ENCODE assay signal across 8 mouse cellular contexts in the genomic region with DNA sequence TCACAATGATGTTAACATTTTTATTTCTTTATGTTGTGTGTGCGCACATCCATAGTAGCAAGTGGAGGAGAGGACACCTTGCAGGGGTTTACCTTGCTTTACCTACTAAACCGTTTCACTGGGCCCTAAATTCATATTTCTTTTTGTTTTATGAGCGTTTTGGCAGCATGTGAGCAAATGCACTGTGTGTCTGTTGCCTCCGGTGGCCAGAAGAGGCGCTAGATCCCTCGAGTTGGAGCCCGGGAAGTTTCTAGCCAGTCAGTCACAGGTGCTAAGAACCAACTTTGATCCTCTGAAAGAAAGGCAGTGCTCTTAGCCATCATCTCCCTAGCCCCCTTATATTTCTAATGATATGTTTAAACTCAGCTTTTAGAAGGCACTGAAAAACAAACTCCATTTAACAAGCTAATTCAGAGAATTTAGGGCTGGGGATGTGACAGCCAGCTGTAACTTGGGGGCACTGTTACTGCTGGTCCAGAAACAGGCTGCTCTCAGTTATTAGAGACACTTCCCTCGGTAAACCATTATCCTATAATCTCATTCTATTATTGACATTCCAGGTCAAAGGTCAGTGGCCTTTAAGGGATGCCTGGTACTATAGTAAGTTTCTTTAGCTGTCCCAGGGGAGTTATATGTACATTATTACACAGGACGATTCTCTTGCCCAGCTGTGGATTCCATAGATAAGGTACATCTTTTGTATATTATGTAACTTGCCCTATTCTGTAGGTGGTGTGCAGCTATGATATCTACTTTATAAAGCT. TPM values are rescaled to one million over a fixed set of nuclear protein-coding genes. Genes with fewer than 3 reads are reported as not detected.
A peak's percentile ranks its signal among the peaks of the same experiment; 100 is the strongest.
DNase-seq lines count a peak whose midpoint lies in the region; ATAC-seq and TF ChIP-seq lines count a peak whose summit lies in the region.

No protein-coding gene starts in this region.

- H3K9me3 ChIP-seq in forebrain, embryonic 15.5 days: no peaks in the 10 kb centered on the region
- H3K9me3 ChIP-seq in kidney, embryonic 16.5 days (ENCODE audit: low read length): no peaks in the 10 kb centered on the region
- no peaks in the 10 kb centered on the region for H3K9me3 ChIP-seq in stomach, embryonic 15.5 days

- peak; percentile 38 for DNase-seq in gastrocnemius, postnatal 14 days
- no peak for DNase-seq in gastrocnemius, adult 8-10 months (ENCODE audit: low spot score in 2 of 2)
- peak; percentile 42 for DNase-seq in mesoderm, embryonic 11.5 days (ENCODE audit: low read depth, low spot score)
- no peak for DNase-seq in urinary bladder, postnatal 36 days (ENCODE audit: low spot score in 2 of 2)

- peak; percentile 76 for TF ChIP-seq CTCF in bone marrow, adult 2 months (IDR thresholded peaks at IDR 0.05; ENCODE audit: control insufficient read depth, insufficient read depth, low read length)

- H3K4me1 ChIP-seq in bone marrow, adult 2 months (ENCODE audit: control insufficient read depth, insufficient read depth, low read length): peaks cover 3% of the 10 kb centered on the region; the same call in 1 of the 2 replicates
- peaks cover 34% of the 10 kb centered on the region for H3K4me1 ChIP-seq in forebrain, embryonic 15.5 days
- H3K4me1 ChIP-seq in kidney, embryonic 16.5 days (ENCODE audit: insufficient read depth, low read length): peaks cover 21% of the 10 kb centered on the region
- H3K4me1 ChIP-seq in stomach, embryonic 15.5 days: peaks cover 9% of the 10 kb centered on the region; the same call in 1 of the 2 replicates

- peaks cover 12% of the 10 kb centered on the region for H3K36me3 ChIP-seq in forebrain, embryonic 15.5 days
- peaks cover 16% of the 10 kb centered on the region; the same call in 1 of the 2 replicates for H3K36me3 ChIP-seq in kidney, embryonic 16.5 days (ENCODE audit: insufficient read depth, low read length)
- peaks cover 9% of the 10 kb centered on the region; the same call in 1 of the 2 replicates for H3K36me3 ChIP-seq in stomach, embryonic 15.5 days

- intact Hi-C loops in gastrocnemius, postnatal 14 days (cut with DNase I; ENCODE audit: low total_unique reads): no loop called here

- no peak overlapping the region for H3K4me3 ChIP-seq in bone marrow, adult 2 months (replicated peaks; ENCODE audit: control insufficient read depth, low read depth, low read length)
- peak overlapping the region; percentile 97; the same call in 1 of the 2 replicates for H3K4me3 ChIP-seq in forebrain, embryonic 15.5 days
- peak overlapping the region; percentile 84; the same call in 1 of the 2 replicates for H3K4me3 ChIP-seq in kidney, embryonic 16.5 days (ENCODE audit: low read length)
- H3K4me3 ChIP-seq in stomach, embryonic 15.5 days (replicated peaks): no peak overlapping the region

- TF ChIP-seq POLR2A in bone marrow, adult 2 months (IDR thresholded peaks at IDR 0.05; ENCODE audit: borderline replicate concordance, control insufficient read depth, low read depth, low read length): no peak

- no peak overlapping the region for H3K4me2 ChIP-seq in forebrain, embryonic 15.5 days (replicated peaks)
- peak overlapping the region; percentile 51 for H3K4me2 ChIP-seq in kidney, embryonic 16.5 days (replicated peaks; ENCODE audit: low read depth, low read length)
- H3K4me2 ChIP-seq in stomach, embryonic 15.5 days: peak overlapping the region; percentile 42

- WGBS in bone marrow, adult 2 months: 26% methylated on average over 9 of the region's 9 CpGs
- WGBS in forebrain, embryonic 15.5 days: 28% methylated on average over 9 of the region's 9 CpGs
- 33% methylated on average over 9 of the region's 9 CpGs for WGBS in kidney, embryonic 16.5 days
- WGBS in stomach, embryonic 15.5 days: 28% methylated on average over 9 of the region's 9 CpGs

- ATAC-seq in forebrain, embryonic 15.5 days (replicated peaks): no peak
- no peak for ATAC-seq in kidney, embryonic 16.5 days (ENCODE audit: low FRiP score, low TSS enrichment)
- no peak for ATAC-seq in stomach, embryonic 15.5 days (ENCODE audit: insufficient read depth, low FRiP score, low read depth)

- no peaks in the 10 kb centered on the region for H3K27me3 ChIP-seq in forebrain, embryonic 15.5 days
- H3K27me3 ChIP-seq in kidney, embryonic 16.5 days (ENCODE audit: insufficient read depth, low read length): no peaks in the 10 kb centered on the region
- H3K27me3 ChIP-seq in stomach, embryonic 15.5 days (replicated peaks): no peaks in the 10 kb centered on the region

- no peak overlapping the region for H3K9ac ChIP-seq in forebrain, embryonic 15.5 days (replicated peaks)
- H3K9ac ChIP-seq in kidney, embryonic 16.5 days (replicated peaks; ENCODE audit: low read length): peak overlapping the region; percentile 79; the same call in 1 of the 2 replicates
- H3K9ac ChIP-seq in stomach, embryonic 15.5 days: no peak overlapping the region

- H3K27ac ChIP-seq in bone marrow, adult 2 months (ENCODE audit: control insufficient read depth, insufficient read depth, low read depth, low read length, poor library complexity): no peak overlapping the region
- peak overlapping the region; percentile 100 for H3K27ac ChIP-seq in forebrain, embryonic 15.5 days (replicated peaks)
- H3K27ac ChIP-seq in kidney, embryonic 16.5 days (ENCODE audit: low read length): peak overlapping the region; percentile 99
- peak overlapping the region; percentile 99 for H3K27ac ChIP-seq in stomach, embryonic 15.5 days

RNA-seq across cellular contexts. Expression of gene Narf, which starts 1.4 kb away (rescaled TPM):
- total RNA-seq in gastrocnemius, postnatal 14 days (2021): 10 to 100 TPM; 40.9 to 56.1 TPM
- total RNA-seq in gastrocnemius, adult 8-10 months (2022): 100 to 1,000 TPM in 3 of 4 experiments, 10 to 100 TPM in 1; 92.0 to 138 (median 119) TPM
- 30.0 and 41.2 TPM in 2 replicates for polyA plus RNA-seq in bone marrow, adult 2 months (2011; ENCODE audit: insufficient read depth, insufficient read length, low replicate concordance, missing spikeins)
- polyA plus RNA-seq in forebrain, embryonic 15.5 days (2015; fragmentation: Nextera tagmentation; extraction: Ambion mirVana): 86.4 and 106 TPM in 2 replicates
- polyA plus RNA-seq in kidney, embryonic 16.5 days (2015; fragmentation: Nextera tagmentation; extraction: Ambion mirVana): 70.9 and 76.0 TPM in 2 replicates
- polyA plus RNA-seq in stomach, embryonic 15.5 days (2015; fragmentation: Nextera tagmentation; extraction: Ambion mirVana): 45.6 and 52.0 TPM in 2 replicates

RNA-seq across cellular contexts. Expression of gene Cybc1, which starts 6.5 kb away (rescaled TPM):
- 1 to 10 TPM; 4.4 to 5.6 TPM for total RNA-seq in gastrocnemius, postnatal 14 days (2021)
- total RNA-seq in gastrocnemius, adult 8-10 months (2022): 1 to 10 TPM; 2.8 to 3.8 (median 3.6) TPM
- polyA plus RNA-seq in bone marrow, adult 2 months (2011; ENCODE audit: insufficient read depth, insufficient read length, low replicate concordance, missing spikeins): 27.8 and 54.0 TPM in 2 replicates
- 40.4 and 44.3 TPM in 2 replicates for polyA plus RNA-seq in forebrain, embryonic 15.5 days (2015; fragmentation: Nextera tagmentation; extraction: Ambion mirVana)
- 40.4 and 41.0 TPM in 2 replicates for polyA plus RNA-seq in kidney, embryonic 16.5 days (2015; fragmentation: Nextera tagmentation; extraction: Ambion mirVana)
- 32.5 and 34.6 TPM in 2 replicates for polyA plus RNA-seq in stomach, embryonic 15.5 days (2015; fragmentation: Nextera tagmentation; extraction: Ambion mirVana)

RNA-seq across cellular contexts. Expression of gene Foxk2, which starts 24.1 kb away (rescaled TPM):
- total RNA-seq in gastrocnemius, postnatal 14 days (2021): 10 to 100 TPM; 18.9 to 24.7 TPM
- total RNA-seq in gastrocnemius, adult 8-10 months (2022): 10 to 100 TPM; 26.8 to 32.9 (median 28.0) TPM
- 11.7 and 24.6 TPM in 2 replicates for polyA plus RNA-seq in bone marrow, adult 2 months (2011; ENCODE audit: insufficient read depth, insufficient read length, low replicate concordance, missing spikeins)
- 14.2 and 14.6 TPM in 2 replicates for polyA plus RNA-seq in forebrain, embryonic 15.5 days (2015; fragmentation: Nextera tagmentation; extraction: Ambion mirVana)
- polyA plus RNA-seq in kidney, embryonic 16.5 days (2015; fragmentation: Nextera tagmentation; extraction: Ambion mirVana): 7.1 and 8.8 TPM in 2 replicates
- polyA plus RNA-seq in stomach, embryonic 15.5 days (2015; fragmentation: Nextera tagmentation; extraction: Ambion mirVana): 8.6 and 9.8 TPM in 2 replicates

RNA-seq across cellular contexts. Expression of gene Ogfod3, which starts 31.1 kb away (rescaled TPM):
- total RNA-seq in gastrocnemius, postnatal 14 days (2021): 10 to 100 TPM; 10.0 to 12.0 TPM
- 10 to 100 TPM; 10.2 to 13.4 (median 10.9) TPM for total RNA-seq in gastrocnemius, adult 8-10 months (2022)
- 5.5 and 7.4 TPM in 2 replicates for polyA plus RNA-seq in bone marrow, adult 2 months (2011; ENCODE audit: insufficient read depth, insufficient read length, low replicate concordance, missing spikeins)
- polyA plus RNA-seq in forebrain, embryonic 15.5 days (2015; fragmentation: Nextera tagmentation; extraction: Ambion mirVana): 14.4 and 16.7 TPM in 2 replicates
- 30.8 and 39.7 TPM in 2 replicates for polyA plus RNA-seq in kidney, embryonic 16.5 days (2015; fragmentation: Nextera tagmentation; extraction: Ambion mirVana)
- 30.4 and 30.5 TPM in 2 replicates for polyA plus RNA-seq in stomach, embryonic 15.5 days (2015; fragmentation: Nextera tagmentation; extraction: Ambion mirVana)

RNA-seq across cellular contexts. Expression of gene Hexdc, which starts 31.4 kb away (rescaled TPM):
- 1 to 10 TPM; 6.0 to 7.7 TPM for total RNA-seq in gastrocnemius, postnatal 14 days (2021)
- 1 to 10 TPM; 7.2 to 9.4 (median 8.7) TPM for total RNA-seq in gastrocnemius, adult 8-10 months (2022)
- polyA plus RNA-seq in bone marrow, adult 2 months (2011; ENCODE audit: insufficient read depth, insufficient read length, low replicate concordance, missing spikeins): 5.0 and 11.8 TPM in 2 replicates
- polyA plus RNA-seq in forebrain, embryonic 15.5 days (2015; fragmentation: Nextera tagmentation; extraction: Ambion mirVana): 14.3 and 17.1 TPM in 2 replicates
- polyA plus RNA-seq in kidney, embryonic 16.5 days (2015; fragmentation: Nextera tagmentation; extraction: Ambion mirVana): 11.3 and 11.8 TPM in 2 replicates
- 8.1 and 9.2 TPM in 2 replicates for polyA plus RNA-seq in stomach, embryonic 15.5 days (2015; fragmentation: Nextera tagmentation; extraction: Ambion mirVana)

Comparison
In these comparisons a context has a peak if more than half of its experiments do, and no peak if none do; other contexts are left out.
1. DNase-seq: peak in gastrocnemius, postnatal 14 days (single experiment) and mesoderm, embryonic 11.5 days (single experiment); none in gastrocnemius, adult 8-10 months (0 of 2) and urinary bladder, postnatal 36 days (0 of 2).
2. H3K4me3 ChIP-seq: peak in forebrain, embryonic 15.5 days (single experiment) and kidney, embryonic 16.5 days (single experiment); none in bone marrow, adult 2 months (single experiment) and stomach, embryonic 15.5 days (single experiment).